Mouse (Mus musculus) central nervous system, embryonic 14 days (tissue): ENCODE data around the gene Tex36. TPM values are rescaled to one million over a fixed set of nuclear protein-coding genes. Genes with fewer than 3 reads are reported as not detected.

Experiments used
- polyA plus RNA-seq: library from polyadenylated mRNA; depleted of rRNA; stranded (reverse); fragments of >200 nt; gene quantifications from 2 replicates; pipeline ENCODE4 v1.2.3, GENCODE M21; 2012; rRNA removed

Tex36 gene
- polyA plus RNA-seq: 0.15 TPM in 1 of 2 replicates, not detected in the other

DNA sequence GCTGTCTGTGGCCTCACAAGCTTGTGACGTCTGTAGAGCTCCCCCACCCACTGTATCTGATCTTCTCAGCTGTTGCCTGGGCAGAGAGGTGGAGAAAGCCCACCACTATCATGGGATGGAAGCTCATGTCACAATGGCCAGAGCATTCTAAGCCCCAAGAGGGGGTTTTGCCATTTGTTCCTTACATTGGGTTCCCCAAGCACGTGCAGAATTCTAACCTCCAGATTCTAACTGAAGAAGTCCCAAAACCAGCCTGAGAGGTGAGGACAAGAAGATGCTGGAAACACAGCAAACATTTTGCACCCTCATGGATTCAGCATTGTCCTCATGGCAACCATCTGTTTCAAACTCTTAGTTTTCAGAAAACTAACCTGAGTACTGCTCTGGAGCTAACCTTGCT, at the start of gene Tex36:
Tex36 (minus strand) TSS at position 101 of the 400 bp plus-strand sequence.

DNA sequence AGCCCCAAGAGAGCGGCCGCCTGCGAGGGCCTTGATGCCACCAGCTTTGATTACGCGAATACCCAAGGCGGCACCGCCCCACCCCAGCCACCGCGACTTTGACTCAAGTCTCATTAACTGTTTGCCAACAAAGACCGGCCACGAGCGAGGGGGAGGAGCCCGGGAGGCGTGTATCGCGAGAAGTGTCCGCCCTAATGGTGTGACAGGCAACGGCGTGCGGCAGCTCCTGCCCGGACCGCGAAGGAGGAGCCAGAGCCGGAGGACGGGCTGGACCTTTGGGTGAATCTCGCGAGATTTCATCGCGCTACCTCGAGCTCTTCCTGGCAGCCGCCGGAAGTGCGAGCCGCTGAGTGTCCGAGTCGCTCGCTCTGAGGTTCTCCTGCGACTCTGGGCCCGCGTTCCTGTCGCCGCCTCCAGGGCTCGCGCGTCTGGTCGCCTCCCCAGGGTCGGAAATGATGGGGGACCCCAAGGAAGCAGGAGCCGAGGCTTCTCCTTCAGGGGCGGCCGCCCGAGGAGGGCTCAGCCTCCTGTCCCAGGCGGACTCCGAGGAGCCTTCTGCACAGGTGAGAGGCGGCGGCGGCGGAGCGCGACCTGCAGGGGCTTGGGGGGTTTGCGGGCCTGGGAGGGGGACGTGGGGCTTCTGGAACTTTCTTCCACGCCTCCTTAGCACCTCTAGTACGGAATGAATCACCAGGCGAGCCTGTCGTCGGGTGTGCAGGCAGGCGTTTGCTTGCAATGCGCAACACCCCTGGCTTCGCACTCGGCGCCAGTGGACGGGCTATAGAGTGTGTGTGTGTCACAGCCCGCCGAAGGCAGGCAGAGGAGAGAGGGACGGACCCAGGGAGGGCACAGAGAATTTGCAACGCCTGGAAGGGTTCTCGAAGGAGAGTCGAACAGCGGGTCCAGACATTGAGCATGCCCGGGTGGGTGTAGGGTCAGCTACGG, 35.7 kb upstream of the Tex36 start, which contains the start of gene Edrf1:
Edrf1 (plus strand) TSS at position 183 of the 945 bp plus-strand sequence.

Other genes with a start within 250 kb of the Tex36 start
- 27.9 and 29.0 TPM in 2 replicates for gene Edrf1, start 35.4 kb upstream of the Tex36 start, polyA plus RNA-seq
- 0.03 and 0.04 TPM in 2 replicates for gene Mmp21, start 77.9 kb upstream of the Tex36 start, polyA plus RNA-seq
- gene Bccip, start 107.2 kb upstream of the Tex36 start, polyA plus RNA-seq: 94.4 and 101 TPM in 2 replicates
- 35.3 and 39.6 TPM in 2 replicates for gene Uros, start 107.9 kb upstream of the Tex36 start, polyA plus RNA-seq
- gene Fank1, start 174.7 kb upstream of the Tex36 start, polyA plus RNA-seq: 3.8 and 4.2 TPM in 2 replicates
- 29.6 and 38.6 TPM in 2 replicates for gene Dhx32, start 180.6 kb upstream of the Tex36 start, polyA plus RNA-seq